Comparison of ENCODE assay signal across 14 mouse cellular contexts in genomic region chr6:7558164-7558563, GRCm38 (mm10). TPM values are rescaled to one million over a fixed set of nuclear protein-coding genes. Genes with fewer than 3 reads are reported as not detected.
DNase-seq lines count a peak whose midpoint lies in the region; ATAC-seq lines count a peak whose summit lies in the region.
"Had no signal": no experiment of that assay in that cellular context is flagged by ENCODE, and none has a peak within 500 bp of the region (broad histone marks: within the 10 kb centered on the region; RNA-seq: fewer than 3 reads in every experiment).

No protein-coding gene starts in this region.

- DNase-seq in embryo, embryonic 10 days (ENCODE audit: low spot score): peak; percentile 62
- peak; percentile 76 for DNase-seq in hindlimb bud, embryonic 11.5 days (ENCODE audit: extremely low spot score, low read depth, low spot score)
- no peak for DNase-seq in cerebellum, adult 11-12 months
- DNase-seq in thymus, postnatal 25 days: no peak
- no peak for DNase-seq in urinary bladder, postnatal 14 days (ENCODE audit: low spot score)
- DNase-seq: cerebellum, adult 11 months; kidney, adult 8-10 months; kidney, postnatal 4 days; left cerebral cortex, postnatal 4 days; lung, postnatal 4 days had no signal

- H3K9ac ChIP-seq in forebrain, embryonic 12.5 days: no peak overlapping the region
- no peak overlapping the region for H3K9ac ChIP-seq in forebrain, embryonic 16.5 days (replicated peaks; ENCODE audit: low read depth, low read length)
- no peak overlapping the region for H3K9ac ChIP-seq in midbrain, embryonic 13.5 days (replicated peaks)
- H3K9ac ChIP-seq: hindbrain, embryonic 15.5 days had no signal

- peaks cover 24% of the 10 kb centered on the region for H3K4me1 ChIP-seq in forebrain, embryonic 12.5 days
- H3K4me1 ChIP-seq in forebrain, embryonic 16.5 days (replicated peaks; ENCODE audit: control insufficient read depth, insufficient read depth, low read length): peaks cover 22% of the 10 kb centered on the region
- H3K4me1 ChIP-seq in midbrain, embryonic 13.5 days (replicated peaks): peaks cover 32% of the 10 kb centered on the region

- H3K4me3 ChIP-seq in forebrain, embryonic 12.5 days (replicated peaks): no peak overlapping the region
- no peak overlapping the region for H3K4me3 ChIP-seq in forebrain, embryonic 16.5 days (replicated peaks; ENCODE audit: low read length)
- no peak overlapping the region for H3K4me3 ChIP-seq in midbrain, embryonic 13.5 days (replicated peaks)
- H3K4me3 ChIP-seq: hindbrain, embryonic 15.5 days had no signal

- peak; percentile 34; the same call in 1 of the 2 replicates for ATAC-seq in forebrain, embryonic 12.5 days (ENCODE audit: low FRiP score)
- ATAC-seq in forebrain, embryonic 16.5 days: no peak
- peak; percentile 62 for ATAC-seq in midbrain, embryonic 13.5 days

- H3K36me3 ChIP-seq in forebrain, embryonic 12.5 days (replicated peaks): no peaks in the 10 kb centered on the region
- no peaks in the 10 kb centered on the region for H3K36me3 ChIP-seq in forebrain, embryonic 16.5 days (ENCODE audit: control insufficient read depth, insufficient read depth)
- no peaks in the 10 kb centered on the region for H3K36me3 ChIP-seq in midbrain, embryonic 13.5 days
- H3K36me3 ChIP-seq: hindbrain, embryonic 15.5 days had no signal

- no peak overlapping the region for H3K4me2 ChIP-seq in forebrain, embryonic 12.5 days
- H3K4me2 ChIP-seq in forebrain, embryonic 16.5 days (ENCODE audit: low read length): no peak overlapping the region
- H3K4me2 ChIP-seq in midbrain, embryonic 13.5 days (replicated peaks): no peak overlapping the region
- H3K4me2 ChIP-seq: hindbrain, embryonic 15.5 days had no signal

- H3K27me3 ChIP-seq in forebrain, embryonic 12.5 days: peaks cover 34% of the 10 kb centered on the region
- peaks cover 26% of the 10 kb centered on the region for H3K27me3 ChIP-seq in forebrain, embryonic 16.5 days (replicated peaks; ENCODE audit: control insufficient read depth, insufficient read depth, low read length)
- H3K27me3 ChIP-seq in midbrain, embryonic 13.5 days: peaks cover 34% of the 10 kb centered on the region

- H3K27ac ChIP-seq in forebrain, embryonic 12.5 days: no peak overlapping the region
- no peak overlapping the region for H3K27ac ChIP-seq in forebrain, embryonic 16.5 days (ENCODE audit: low read length)
- no peak overlapping the region for H3K27ac ChIP-seq in midbrain, embryonic 13.5 days
- H3K27ac ChIP-seq: hindbrain, embryonic 15.5 days had no signal

- H3K9me3 ChIP-seq in forebrain, embryonic 12.5 days: no peaks in the 10 kb centered on the region
- H3K9me3 ChIP-seq in forebrain, embryonic 16.5 days (ENCODE audit: control insufficient read depth, low read length): no peaks in the 10 kb centered on the region
- H3K9me3 ChIP-seq in midbrain, embryonic 13.5 days: no peaks in the 10 kb centered on the region
- H3K9me3 ChIP-seq: hindbrain, embryonic 15.5 days had no signal

RNA-seq across cellular contexts. Expression of gene Tac1, which starts 3.5 kb away (rescaled TPM):
- polyA plus RNA-seq in forebrain, embryonic 12.5 days (2016; fragmentation: Nextera tagmentation; extraction: Ambion mirVana): 14.3 and 18.2 TPM in 2 replicates
- 70.2 and 87.9 TPM in 2 replicates for polyA plus RNA-seq in forebrain, embryonic 16.5 days (2015; fragmentation: Nextera tagmentation; extraction: Ambion mirVana)
- polyA plus RNA-seq in midbrain, embryonic 13.5 days (2015; fragmentation: Nextera tagmentation; extraction: Ambion mirVana): 34.9 and 40.0 TPM in 2 replicates

Comparison
In these comparisons a context has a peak if more than half of its experiments do, and no peak if none do; other contexts are left out.
1. DNase-seq: peak in embryo, embryonic 10 days (single experiment) and hindlimb bud, embryonic 11.5 days (single experiment); none in cerebellum, adult 11-12 months (single experiment), thymus, postnatal 25 days (single experiment) and urinary bladder, postnatal 14 days (single experiment).